Mouse (Mus musculus) brain, adult 2 months (tissue): ENCODE data around the gene Disp2.

Experiments
- DNase-seq: peaks from one replicate; pipeline ENCODE4 v3.0.0; 2011; ENCODE audit warnings: low read depth, low spot score

The Disp2 gene

GRCm38 (mm10) chr2:118786525-118786924 lies 7.0 kb downstream of the Disp2 start:
- no peak for DNase-seq

- DNase-seq = peak; percentile 91
These were observed 10.0 kb downstream of the Disp2 start for GRCm38 (mm10) chr2:118789501-118789900.

DNA sequence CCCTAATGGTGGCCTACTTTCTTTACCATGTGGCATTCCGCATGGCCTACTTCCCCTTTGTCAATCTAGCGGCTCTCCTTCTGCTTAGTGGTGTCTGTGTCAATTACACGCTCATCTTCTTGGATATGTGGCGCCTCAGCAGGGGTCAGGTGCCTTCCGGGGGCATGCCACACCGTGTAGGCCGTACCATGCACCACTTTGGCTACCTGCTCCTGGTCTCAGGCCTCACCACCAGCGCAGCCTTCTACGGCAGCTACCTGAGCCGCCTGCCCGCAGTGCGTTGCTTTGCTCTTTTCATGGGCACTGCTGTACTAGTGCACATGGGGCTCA lies 10.7 kb downstream of the Disp2 start:
- DNase-seq = no peak

DNA sequence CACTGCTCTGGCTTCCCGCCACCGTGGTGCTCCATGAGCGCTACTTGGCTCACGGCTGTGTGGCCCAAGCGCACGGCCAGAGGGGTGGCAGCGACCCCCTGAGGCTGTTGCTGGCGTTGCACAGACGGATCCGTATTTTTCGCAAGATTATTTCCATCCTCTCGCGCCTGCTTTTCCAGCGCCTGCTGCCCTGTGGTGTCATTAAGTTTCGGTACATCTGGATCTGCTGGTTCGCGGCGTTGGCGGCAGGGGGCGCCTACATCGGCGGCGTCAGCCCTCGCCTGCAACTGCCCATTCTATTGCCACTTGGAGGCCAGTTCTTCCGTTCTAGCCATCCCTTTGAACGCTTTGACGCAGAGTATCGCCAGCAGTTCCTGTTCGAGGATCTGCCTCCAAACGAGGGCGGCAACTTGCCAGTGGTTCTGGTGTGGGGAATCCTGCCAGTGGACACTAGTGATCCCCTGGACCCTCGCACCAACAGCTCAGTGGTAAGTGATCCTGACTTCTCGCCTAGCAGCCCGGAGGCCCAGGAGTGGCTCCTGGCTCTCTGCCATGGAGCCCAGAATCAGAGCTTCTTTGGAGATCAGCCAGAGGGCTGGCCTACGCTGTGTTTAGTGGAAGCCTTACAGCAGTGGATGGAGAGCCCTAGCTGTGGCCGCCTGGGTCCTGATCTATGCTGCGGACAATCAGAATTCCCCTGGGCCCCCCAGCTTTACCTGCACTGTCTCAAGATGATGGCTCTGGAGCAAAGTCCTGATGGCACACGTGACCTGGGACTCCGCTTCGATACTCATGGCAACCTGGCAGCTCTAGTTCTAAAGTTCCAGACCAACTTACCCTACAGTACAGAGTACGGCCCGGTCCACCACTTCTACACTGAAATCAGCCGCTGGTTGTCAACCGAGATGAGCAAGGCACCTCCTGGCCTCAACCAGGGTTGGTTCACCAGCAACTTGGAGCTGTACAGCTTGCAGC lies 11.3 kb downstream of the Disp2 start:
- DNase-seq = peak; percentile 89

DNA sequence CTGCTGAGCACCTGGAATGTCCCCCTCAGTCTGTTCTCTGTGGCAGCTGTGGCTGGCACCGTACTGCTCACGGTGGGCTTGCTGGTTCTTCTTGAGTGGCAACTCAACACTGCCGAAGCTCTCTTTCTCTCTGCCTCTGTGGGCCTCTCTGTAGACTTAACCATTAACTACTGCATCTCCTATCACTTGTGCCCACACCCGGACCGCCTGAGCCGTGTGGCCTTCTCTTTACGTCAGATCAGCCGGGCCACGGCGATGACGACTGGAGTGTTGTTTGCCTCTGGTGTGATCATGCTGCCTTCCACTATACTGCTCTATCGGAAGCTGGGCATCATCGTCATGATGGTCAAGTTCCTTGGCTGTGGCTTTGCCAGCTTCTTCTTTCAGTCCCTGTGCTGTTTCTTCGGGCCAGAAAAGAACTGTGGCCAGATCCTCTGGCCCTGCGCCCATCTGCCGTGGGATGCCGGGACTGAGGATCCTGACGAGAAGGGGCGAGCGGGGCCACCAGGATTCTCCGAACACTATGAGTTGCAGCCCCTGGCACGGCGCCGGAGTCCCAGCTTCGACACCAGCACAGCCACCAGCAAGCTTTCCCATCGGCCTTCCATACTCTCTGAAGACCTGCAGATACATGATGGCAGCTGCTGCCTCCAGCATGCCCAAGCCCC lies 12.2 kb downstream of the Disp2 start:
- no peak for DNase-seq

DNA sequence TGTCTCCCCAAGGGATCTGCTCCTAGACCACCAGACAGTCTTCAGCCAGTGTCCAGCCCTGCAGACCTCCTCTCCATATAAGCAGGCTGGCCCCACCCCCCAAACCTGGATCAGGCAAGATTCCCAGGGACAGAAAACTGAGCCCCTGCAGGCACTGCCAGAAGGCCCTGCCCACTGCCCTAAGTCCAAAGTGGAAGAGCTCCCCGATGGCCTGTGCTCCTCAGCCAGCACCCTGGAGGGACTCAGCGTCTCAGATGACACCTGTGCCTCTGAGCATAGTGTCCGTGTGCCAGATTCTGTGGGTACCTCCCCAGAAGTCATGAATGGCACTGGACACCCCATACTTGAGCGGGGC lies 12.7 kb downstream of the Disp2 start:
- DNase-seq = no peak

DNA sequence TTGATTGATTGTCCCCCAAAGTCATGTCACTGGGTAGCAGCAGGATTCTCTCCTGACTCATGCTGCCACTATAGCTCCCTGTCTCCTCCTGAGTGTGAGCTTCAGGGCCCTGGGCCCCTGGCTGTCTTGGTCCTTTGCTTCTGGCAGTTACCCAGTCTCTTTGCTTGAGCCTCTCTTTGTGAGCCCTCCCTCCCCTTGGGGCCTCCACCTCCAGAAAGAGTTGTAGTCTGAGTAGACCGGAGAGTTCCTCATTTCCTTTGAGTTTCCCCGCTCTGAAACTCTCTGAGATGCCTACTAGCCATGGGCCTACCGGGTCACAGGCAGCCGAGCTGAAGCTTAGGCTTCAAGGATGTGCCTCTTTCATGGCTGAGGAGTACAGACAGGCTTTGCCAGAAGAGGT lies 14.1 kb downstream of the Disp2 start:
- DNase-seq = no peak

GRCm38 (mm10) chr2:118802542-118803118 lies 23.1 kb downstream of the Disp2 start:
- no peak for DNase-seq

DNA sequence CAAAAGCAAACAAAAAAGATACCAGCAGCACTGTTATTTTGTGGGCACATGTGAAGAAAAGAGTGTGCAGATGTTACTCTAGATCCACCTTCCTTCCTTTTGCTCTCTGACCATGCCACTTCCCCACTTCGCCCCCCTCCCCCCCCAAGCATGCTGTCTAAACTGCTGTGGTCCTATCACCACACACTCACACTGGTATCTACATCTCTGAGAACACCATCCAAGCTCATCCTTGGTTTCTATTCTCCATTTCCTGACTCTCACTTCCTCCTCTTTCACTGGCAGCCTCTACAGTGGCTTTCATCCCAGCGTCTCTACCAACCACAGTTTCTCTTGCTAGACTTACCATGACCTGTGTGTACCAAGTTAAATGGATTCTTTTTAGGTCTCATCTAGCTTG lies 25.0 kb downstream of the Disp2 start:
- no peak for DNase-seq

DNA sequence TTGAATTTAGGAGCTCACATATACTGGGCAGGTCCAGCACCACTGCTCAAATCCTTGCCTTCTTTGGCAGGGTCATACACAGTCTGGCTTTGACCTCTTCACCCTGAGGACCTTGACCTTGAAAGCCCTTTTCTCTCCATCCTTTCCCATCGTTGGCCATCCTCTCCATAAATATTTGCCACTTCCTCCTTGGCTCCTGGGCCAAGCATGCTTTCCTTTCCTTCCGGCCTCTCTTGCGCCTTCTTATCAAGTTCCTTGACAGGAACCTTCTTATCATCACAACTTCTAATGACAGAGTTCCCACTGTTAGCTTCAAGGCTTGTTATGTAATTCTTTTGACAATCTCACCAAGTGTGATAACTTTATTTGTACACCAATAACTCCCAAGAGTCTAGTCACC lies 25.6 kb downstream of the Disp2 start:
- DNase-seq = no peak

- no peak for DNase-seq
These were observed 26.2 kb downstream of the Disp2 start for GRCm38 (mm10) chr2:118805756-118806155.

DNA sequence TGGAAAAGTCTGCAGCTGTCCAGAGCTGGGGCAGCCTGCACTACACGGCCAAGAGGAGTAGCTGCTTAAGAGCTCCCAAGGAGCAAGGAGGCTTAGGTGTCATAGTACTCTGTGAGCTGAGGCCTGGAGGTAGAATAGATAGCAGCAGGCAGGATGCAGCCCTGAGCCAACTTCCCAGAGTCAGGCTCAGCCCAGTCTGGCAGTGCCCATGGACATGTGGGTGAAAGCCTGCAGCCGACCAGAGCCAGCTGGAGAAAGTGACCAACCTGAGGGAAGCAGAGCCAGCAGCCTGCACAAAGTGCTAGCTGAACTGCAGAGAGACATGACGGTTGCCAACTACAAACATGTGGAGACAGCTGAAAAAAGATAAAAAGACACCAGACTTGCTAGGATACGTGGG lies 27.3 kb downstream of the Disp2 start:
- DNase-seq = peak; percentile 83

- no peak for DNase-seq
These were observed 31.3 kb downstream of the Disp2 start for GRCm38 (mm10) chr2:118810861-118811260.

DNA sequence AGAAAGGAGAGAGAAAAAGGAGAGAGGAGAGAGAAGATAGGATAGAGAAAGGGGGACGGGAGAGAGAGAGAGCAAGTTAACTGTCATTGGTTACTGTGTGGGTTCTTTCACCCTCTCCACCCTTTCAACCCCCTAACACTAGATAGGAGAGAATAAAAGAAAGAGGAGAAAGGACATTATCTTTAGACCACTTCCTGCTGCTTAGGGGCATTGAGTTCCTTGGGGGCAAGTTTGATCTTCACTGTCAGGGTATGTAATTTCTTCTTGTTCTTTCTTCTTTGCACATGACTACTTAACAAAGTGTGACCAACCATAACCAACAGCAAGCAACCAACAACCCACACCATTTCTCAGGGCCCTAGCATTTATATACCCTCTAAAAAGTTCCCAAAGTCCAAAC lies 33.2 kb downstream of the Disp2 start:
- no peak for DNase-seq

DNA sequence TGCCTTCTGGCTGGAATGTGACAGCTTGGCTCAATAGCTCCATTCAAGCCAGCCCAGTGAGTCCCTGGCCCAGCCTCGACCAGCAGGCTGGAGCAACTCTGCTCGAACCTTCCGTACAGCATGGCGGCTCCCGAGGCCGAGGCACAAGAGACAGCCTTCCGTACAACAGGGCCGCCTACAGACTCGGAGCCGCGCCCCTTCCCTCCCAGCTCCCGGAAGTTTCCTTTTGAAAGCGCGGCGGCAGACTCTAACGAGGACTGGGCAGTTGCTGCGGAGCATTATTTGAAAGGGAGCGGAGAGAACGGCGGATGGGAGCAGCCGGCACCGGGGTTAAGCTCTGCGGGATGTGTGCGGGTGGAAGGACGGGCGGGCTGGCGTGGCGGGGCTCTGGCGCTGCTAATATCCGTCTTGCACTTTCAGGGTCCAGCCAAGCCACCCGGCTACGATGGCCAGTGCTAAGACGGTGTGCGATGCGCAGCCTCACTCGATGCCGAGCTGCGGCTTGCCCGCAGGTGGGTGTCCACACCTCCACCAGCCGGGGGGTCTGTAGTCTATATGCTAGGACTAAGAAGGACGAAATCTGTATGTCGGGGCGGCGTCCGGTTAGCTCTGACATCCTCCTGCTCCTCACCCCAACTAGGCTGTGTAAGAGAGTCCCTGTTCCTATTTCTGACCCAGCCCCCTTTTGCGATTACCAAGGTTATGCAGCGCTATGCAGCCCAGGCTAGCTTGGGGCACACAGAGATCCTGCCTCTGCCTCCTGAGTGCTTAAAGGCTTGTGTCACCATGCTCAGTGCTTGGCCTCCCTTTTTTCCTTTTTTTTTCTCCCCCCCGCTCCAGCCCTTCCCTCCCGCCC lies 34.7 kb downstream of the Disp2 start, which contains the start of gene Knstrn:
Gene Knstrn (plus strand): TSS at position 23 of the 856 bp plus-strand sequence.
- peak; percentile 96 for DNase-seq

DNA sequence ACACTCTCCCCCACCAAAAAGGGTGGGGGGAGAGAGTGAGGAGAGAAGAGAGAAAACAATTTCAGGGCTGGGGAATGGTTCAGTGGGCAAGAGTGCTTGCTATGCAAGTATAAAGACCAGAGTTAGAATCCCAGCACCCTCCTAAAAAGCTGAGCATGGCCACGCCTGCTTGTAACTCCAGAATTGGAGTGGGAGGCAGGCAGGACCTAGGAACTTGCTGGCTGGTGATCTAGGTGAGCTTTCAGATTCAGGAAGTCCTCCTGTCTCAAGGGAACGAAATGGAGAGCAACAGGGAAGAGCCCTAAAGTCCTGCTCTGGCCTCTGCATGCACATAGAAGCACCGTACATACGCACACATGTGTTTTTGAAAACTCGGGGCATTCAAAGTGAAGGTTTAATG lies 43.3 kb downstream of the Disp2 start:
- DNase-seq = no peak

GRCm38 (mm10) chr2:118824396-118824795 lies 44.9 kb downstream of the Disp2 start:
- no peak for DNase-seq

DNA sequence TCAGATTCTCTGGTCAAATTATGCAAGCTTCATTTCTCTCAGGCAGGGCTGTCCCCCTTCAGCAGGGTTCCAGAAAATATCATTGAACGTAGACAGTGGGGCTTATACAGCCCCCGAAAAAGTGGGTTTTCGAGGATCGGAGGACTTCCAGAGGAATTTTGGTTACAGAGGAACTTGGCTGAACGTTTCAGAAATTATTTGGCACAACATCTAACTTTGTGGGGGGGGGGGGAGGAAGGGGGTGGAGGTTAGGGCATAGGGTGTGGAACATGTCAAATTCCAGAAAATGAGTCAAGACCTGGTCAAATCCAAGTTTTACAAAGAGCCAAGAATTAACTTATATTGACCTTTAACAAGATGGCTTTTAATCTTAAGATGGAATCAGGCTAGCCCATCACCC lies 49.6 kb downstream of the Disp2 start:
- no peak for DNase-seq

- no peak for DNase-seq
These were observed 54.5 kb downstream of the Disp2 start for GRCm38 (mm10) chr2:118834061-118834460.

DNA sequence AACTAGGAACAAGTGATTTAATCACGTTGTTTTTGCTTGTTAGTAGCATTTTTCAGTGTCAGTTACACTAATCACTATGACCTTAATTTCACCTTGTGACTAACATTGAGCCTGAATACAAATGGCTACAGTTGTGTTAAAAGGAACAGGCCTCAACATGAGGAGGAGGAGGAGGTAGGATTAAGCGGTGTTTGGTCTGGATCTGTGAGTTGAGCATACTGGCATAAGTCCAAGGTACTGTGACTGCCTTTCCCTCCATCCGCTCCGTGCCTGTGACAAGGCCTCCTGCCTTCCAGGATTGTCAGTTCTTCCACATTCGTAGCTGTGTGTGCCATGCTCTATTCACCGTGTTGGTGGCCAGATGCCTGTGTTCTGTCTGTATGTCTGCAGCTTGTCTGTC lies 55.6 kb downstream of the Disp2 start:
- no peak for DNase-seq

DNA sequence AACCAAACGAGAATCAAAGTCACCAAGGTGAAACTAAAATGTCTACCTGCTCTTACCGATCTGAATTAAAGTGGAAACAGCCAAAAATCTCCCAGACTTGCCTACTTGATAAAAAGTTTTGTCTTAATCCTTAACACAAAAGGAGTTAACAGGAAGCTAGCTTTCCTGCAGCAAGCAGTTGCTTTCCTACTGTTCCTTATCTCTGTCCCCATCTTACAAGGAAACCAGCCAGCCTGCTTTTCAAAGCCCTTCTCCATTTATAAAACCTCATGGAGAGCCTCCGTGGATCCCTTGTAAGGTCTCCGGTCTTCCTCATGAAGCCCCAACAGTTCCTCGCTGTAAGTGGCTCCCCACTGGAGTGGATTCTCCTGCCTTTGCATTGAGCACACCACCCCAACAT lies 58.8 kb downstream of the Disp2 start:
- DNase-seq = no peak

DNA sequence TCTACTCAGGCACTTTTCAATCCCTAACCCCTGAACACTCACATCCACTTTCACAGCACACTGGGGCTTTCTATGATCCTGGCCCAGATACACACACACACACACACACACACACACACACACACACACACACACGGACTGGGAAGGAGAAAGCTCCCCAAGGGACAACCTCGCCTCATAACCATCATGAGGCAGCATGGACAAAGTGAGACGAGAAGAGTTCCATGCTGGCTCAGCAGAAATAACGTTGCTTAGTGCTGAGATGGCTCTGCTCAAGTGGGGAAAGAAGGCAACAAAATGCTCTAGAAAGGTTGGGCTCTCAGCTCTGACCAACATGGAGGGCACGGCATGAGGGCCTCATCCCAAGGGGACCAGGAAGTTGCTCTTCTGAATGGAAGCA lies 61.7 kb downstream of the Disp2 start:
- DNase-seq = no peak
